Mouse (Mus musculus) A20 (cell line): ENCODE results near the gene Zbtb37.

Source experiments
- DNase-seq: peaks from one replicate; pipeline ENCODE4 v3.0.0-alpha.2; 2011; ENCODE audit warnings: low read depth, low spot score

The Zbtb37 gene

DNA sequence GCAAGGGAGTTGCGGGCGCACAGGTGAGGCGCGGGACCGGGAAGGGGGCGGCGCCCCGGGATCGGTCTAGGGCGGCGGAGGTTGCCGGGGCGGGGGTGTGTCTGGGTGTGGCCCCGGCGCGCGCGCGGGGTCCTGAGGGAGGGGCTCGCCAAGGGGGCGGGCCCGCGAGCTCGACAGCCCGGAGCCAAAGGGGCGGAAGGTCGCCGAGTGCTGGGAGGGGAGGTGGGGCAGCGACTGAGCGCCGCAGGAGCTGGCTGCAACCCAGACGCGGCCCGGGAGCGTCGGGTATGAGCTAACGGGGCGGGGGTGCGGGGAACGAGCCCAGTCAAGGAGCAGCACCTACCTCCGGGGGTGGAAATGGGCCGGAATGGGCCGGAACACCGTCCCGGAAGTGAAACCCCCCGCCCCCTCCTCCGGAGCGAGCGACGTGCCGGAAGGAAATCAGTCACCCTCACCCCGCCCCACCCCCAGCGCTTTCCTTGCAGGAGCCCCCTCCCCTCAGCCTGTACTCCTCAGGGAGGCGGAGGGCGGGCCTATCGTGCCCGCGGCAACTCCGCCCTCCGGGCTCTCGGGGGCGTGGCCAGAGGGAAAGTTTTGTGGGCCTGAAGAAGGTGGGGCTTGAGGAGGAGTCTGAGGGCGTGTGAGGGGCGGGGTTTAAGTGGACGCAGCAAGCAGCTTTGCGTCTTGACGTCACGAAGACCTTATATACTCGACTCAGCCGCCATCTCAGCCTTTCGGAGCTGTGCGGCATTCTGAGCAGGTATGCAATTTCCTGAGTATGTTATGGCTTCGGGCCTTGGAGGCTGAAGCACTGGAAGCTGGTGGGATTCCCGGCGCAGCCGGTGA is at the start of gene Zbtb37:
Gene Zbtb37 (minus strand): TSS at position 415 of the 846 bp plus-strand sequence.
- DNase-seq: peak; percentile 100

DNA sequence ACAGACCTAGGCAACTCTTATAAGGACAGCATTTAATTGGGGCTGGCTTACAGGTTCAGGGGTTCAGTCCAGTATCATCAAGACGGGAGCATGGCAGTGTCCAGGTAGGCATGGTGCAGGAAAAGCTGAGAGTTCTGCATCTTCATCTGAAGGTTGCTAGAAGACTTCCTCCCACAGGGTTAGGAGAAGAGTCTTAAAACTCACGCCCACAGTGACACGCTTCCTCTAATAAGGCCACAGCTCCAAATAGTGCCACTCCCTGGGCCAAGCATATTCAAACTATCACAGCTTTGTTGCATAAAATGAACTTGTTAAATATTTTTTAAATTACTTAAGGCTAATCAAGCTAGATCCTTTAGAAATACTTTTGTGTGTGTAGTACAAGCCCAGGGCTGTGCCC is 42.6 kb upstream of the Zbtb37 start:
- no peak for DNase-seq

DNA sequence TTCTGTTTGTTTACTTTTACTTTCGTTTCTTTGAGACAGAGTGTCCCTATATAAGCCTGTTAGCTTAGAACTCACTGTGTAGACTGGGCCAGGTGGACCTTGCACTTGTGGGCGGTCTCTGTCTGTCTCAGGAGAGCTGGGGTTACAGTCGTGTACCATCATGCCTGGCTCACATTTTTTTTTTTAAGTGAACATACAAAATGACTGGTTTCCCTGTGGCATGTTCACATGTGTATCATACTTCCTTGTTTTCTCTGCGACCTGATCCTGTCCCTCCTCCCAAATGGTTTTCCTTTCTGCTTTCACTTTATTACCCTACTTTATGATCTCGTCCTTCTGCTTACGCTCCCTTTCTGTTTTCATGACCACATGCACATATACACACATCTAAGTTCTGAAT is 41.6 kb upstream of the Zbtb37 start:
- DNase-seq: peak; percentile 27

DNA sequence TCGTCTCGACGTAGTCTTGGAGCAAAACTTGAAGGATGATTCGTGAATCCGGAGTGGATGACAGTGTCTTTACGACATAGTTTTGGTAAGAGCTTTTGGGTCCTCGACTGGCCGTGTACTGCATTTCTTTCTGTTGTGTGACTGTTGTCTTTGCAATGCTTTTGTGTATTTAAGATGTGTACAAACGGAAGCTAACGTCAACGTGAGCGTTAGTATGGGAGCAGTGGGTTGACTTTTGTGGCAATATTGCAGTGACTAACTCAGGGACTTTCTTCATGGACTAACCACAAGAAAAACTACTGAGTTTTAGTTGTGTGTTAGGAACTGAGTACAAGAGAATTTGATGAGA is 36.6 kb upstream of the Zbtb37 start:
- peak; percentile 46 for DNase-seq

DNA sequence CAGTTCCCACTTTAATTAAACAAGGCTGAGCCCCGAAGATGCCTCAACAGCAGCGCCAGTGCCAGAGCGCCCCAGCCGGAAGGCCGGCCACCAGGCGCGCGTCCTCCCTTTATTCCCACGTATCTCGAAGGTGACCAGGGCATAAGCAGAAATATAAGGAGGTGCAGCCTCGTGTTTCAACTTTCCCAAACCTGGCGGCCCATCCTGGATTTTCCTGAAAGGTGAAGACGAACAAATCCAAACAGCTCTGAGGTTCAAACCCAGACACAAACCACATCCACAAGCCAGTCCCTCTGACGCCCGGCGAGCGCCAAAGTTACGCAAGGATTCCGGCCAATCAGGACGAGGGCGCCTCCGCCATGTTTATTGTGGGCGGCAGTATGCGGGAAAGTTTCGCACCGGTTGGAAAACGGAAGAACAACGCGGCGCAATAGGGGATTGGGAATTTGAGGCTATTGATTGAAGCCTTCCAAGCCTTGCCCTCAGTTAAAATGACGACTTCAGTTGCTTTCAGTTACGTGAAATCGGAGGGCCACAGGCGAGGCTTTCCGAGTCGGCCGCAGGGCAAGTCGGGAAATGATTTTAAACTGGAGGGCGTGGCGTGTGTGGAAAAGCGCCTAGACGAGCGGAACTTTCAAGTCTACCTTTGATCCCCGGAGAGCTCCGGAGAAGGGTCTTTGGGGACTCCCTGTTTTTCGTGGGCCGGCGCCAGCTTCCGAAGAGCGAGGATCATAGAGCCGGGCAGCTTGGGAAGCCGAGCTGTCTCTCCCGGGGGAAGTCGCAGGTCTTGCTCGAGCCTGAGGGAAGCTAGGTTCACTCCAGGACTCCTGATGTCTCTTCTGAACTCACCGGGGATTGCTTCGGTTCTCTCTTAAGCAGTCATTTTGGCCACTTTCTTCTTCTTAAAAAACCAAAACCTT is 36.0 kb upstream of the Zbtb37 start, which contains the start of the genes Dars2 and Cenpl:
Gene Dars2 (minus strand): TSS at position 307 of the 920 bp plus-strand sequence.
Gene Cenpl (plus strand): TSS at position 362 of the 920 bp plus-strand sequence.
- DNase-seq: peak; percentile 98

DNA sequence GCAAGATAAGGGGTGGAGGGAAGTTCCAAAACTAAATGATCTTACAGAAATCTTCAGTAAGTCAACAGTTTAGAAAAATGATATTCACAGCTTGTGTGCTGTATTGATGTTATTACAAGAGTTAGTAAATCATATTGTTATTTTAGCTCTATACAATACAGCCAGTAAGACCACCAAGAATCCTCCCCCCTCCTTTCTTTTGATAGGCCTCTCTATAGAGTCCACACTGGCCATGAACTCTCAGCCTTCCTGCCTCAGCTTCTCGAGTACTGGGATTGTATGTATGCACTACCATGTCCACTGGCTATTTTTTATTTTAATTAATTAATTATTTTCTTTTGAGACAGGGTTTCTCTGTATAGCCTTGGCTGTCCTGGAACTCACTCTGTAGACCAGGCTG is 28.7 kb upstream of the Zbtb37 start:
- no peak for DNase-seq

DNA sequence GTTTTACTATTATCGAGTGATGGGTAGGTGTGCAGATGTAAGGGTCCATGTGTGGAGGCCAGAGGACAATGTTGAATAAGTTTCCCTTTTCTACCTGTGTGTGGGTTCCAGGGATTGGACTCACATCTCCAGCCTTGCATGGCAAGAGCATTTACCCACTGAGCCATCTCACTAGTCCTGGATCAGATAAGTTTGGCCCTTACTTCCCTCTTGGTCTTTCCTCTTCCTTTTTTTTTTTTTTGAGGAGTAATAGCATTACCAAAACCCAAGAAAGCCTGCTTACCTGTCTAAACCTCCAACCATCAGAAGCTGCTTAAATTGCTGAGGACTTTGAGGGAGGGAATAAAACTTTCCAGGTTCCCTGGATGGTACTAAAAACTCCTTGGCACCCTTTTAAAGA is 22.5 kb upstream of the Zbtb37 start:
- no peak for DNase-seq

DNA sequence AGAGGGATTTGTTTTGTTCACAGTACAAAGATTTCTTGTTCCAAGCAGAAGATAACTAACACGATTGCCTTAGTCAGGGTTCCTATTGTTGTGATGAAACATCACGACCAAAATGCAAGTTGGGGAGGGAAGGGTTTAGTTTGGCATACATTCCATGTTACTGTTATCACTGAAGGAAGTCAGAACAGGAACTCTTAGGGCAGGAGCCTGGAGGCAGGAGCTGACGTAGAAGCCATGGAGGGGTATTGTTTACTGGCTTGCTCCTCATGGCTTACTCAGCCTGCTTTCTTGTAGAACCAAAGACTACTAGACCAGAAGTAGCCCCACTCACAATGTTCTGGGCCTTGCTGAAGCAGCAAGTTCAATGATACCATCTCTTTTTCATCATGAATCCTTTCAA is 12.3 kb upstream of the Zbtb37 start:
- DNase-seq: no peak

DNA sequence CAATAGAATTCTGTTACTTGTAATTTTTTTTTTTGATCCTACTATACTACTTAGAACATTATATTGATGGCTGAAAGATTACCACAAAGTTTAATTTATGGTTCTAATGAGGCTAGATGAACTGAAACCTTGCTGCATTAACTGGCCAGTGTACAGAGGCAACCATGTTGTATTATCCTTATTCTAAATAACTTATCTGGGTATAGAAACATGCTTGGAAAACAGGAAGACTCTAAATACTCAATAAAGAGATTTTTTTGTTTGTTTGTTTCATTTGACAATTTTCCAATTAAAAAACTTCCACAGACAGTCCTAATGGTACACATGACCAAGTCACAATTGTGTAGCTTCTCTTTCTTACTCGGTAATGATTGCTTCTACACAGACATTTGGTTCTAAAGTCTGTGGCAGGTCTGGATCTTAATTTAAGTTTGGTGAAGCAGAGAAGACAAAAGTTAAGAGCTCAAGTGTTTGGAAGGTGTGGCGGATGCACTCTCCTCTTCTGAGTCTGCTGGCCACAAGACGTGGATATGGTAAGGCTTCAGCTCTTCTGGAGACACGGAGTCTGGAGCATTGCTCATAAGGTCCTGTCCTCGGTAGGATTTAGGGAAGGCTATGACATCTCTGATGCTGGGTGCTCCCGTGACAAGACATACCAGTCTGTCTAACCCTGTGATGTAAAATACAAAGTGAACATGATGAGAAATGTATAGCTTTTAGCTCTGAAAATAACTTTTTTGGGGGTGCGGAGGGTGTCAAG is 6.8 kb upstream of the Zbtb37 start:
- peak; percentile 25 for DNase-seq

DNA sequence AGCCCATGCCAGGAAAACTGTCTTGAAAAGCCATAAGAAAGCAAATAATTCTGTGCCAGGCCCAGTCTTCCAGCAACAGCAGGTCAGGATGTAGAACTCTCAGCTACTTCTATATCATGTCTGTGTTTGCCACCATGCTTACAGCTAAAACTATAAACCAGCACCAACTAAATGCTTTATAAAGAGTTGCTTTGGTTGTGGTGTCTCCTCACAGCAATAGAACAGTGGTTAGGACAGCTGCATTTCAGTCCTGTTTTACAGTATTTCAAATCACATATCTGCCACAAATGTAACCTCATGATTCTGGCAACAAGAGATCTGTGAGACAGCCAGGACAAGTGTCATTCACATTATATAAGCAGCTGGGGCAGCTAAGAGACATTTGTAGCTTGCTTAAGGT is 6.2 kb upstream of the Zbtb37 start:
- DNase-seq: peak; percentile 58

DNA sequence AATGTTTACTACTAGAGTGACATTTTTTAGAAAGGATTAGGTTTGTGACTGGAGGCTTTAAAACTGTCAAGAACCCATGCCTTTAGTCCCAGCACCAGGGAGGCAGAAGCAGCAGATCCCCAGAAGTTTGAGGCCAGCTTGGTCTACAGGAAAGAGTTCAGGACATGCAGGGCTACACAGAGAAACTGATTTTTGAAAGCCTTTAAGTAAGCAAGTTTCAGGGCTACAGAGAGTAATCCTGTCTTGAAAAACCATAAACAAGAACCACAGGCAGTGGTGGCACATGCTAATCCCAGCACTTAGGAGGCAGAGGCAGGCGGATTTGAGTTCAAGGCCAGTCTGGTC is 5.7 kb upstream of the Zbtb37 start:
- peak; percentile 66 for DNase-seq

DNA sequence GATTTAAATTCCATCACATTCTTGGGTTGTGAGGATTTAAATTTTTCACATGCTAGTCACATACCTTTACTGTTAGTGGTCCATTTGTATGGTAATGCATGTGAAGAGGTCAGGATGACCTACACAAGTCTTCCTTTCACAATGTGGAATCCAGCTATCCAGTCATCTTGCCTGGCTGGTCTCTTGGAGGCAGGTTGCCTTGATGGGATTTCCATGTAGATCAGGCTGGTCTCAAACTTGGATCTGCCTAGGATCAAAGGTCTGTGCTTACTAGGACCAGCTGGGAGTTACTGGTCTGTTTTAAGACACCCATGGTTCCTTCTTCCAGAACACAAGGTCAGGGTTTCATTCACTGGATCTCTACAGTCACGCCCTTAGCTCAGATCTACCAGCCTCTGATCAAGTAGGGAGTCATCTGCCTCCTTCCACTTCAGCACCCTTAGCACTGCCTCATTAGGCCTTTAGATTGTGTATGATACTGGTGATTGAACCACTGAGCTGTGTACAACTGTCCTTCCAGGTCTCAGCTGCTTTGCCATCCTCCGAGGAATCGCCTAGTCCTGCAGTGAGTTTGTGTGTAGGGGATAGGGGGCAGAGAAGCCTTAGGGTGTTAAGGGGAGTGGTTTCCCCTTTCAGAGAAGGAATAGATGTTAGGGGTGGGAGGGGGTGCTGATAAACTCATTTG is 5.2 kb upstream of the Zbtb37 start:
- peak; percentile 73 for DNase-seq

DNA sequence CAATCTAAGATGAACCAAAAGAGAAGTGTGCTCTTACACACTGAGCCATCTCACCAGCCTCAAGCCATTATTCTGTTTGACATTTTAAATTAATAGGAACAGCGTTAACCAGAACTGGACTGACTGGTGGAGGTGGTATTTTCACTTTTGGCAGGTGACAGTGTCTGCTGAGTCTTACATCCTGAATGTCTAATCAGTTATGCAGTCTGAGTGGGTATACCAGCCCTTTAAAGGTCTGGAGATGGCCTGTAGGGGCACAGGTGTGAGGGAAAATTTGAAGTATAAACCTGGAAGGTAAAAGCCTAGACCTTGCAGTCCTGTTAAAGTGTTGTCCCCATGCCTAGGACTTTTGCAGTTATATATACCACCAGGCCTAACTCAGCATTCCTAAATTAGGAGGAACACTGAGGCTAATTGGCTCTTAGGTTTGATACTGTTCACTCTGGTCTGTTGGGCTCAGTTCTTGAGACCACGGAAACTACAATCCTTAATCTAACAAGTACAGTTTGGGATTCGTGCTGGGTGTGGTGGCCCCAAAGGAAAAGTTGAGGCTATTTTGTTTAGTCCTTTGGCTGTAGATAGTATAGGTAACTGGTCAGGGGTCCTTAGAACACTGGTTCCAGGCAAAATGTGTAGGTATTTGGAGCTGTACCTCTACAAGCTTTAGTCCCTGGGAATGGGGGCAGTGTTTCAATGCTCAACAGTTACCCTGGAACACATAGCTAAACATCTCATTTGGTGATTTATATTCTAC is 4.5 kb upstream of the Zbtb37 start:
- peak; percentile 49 for DNase-seq

DNA sequence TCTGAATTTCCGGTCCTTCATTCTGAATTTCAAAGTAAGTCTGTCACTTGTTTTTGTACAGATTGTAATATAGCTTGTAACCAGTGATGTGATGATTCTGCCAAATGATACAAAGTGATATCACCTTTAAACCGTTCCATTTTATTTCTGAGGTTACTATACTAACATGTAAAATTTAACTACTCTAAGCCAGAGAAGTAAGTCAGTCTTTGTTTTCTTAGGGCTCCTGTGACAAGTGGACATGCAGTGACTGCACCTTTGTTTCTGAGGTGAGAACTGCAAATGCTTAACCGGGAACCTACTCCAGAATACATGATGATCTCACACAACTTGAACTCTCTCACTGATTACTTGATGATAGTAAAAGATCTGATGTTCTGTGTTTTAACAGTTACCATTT is 3.4 kb upstream of the Zbtb37 start:
- DNase-seq: peak; percentile 32

DNA sequence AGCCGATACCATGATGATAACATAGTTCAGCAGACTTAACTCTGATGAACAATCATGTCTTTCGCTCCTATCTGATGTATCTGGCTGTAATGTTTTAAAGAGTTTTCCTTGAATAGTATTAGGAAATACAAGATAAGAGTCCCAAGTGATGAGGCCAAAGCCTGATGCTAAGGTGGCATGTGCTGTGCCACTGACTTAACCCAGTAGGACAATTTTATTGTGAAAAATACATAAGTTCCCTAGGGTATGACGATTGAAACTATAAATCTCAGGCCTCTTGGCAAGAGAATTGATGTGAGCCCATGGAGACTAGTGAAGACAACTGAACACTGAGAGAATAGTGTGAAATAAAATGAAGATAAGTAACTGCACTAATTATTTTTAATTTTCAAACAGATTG is 3.0 kb upstream of the Zbtb37 start:
- peak; percentile 23 for DNase-seq

DNA sequence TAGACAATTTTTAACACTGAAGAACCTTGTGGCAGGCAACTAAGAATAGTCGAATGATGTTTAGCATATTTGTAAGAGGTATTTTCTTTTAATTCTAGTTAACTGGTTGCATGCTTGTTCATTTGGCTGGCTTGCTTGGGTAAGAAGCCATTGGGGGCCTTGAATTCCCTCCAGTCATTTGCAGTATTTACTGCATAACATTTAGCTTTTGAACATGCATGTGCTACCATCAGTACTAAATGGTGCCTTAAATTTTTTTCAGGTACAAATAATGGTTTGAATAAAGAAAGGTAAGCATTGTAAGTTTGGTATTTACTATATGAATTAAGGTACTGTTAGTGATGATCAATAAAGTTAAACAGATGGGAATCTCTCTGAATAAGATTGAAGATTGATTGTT is 2.4 kb upstream of the Zbtb37 start:
- DNase-seq: peak; percentile 32

DNA sequence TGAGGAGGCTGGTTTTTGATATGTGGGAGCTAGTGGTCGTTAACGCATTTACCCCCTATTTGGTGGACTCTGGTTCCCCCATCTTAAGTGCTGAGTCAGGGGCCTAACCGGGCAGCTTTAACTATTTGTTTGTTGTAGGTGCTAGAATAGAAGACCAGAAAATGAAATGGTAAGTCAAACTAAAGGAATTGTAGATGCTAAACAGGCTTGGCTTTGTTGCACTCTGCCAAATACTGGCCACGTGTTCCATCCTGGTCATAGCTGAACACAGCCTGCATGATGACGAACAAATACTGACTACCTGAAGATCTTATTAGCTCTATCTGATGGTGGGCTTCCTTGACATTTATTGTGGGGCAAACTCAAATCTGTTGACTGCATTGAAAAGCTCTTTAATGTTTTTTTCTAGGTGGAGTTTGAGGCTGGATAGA is 1.8 kb upstream of the Zbtb37 start:
- DNase-seq: peak; percentile 54

DNA sequence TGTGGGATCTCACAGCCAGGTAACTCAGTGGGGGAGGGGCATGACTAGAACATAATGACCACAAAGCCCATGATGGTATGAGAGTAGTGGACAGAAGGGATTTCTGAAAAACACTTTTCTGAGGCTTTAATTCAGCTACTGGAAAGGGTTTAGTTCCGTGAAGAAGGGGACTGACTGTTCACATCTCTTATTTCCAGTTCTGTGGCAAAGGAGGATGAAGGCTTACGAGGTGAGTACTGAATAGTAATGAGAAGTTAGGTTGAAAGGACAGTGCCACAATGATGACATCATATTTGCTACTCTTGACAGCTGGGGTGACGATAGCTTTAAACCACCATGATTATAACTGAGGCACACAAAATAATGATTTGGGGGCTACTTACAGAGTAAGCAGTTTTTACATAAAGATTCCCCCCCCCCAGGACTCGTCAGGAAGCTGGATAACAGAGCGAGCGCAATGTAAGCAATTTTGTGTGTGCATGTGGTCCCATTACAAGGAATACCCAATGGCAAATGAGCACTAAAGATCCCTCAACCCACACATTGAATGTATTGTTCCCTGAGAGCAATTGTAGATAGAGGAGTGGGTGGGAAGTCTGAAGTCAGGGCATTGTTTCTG is 1.2 kb upstream of the Zbtb37 start:
- DNase-seq: no peak

DNA sequence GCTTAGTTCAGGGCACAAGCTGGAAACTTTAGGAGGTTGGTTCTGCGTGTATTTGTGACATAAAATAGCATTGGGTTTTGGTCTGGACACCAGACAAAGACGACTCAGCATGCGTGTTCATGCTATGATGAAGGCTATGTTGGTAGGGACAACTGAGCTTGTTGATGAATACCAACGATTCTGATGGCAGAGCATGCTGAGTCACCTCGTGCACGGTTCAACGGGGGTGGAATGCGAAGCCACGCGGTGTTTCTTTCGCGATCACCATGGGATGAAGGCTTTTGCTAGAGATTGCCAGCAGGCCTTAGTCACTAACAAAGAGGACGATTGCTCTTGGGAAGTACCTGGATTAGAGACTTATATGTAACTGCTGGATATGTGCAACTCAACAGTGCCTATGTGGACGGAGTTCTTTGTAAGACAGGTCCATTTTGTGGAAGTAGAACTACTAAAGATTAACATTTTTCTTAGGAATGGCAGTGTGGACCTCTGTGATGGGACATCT is 684 bp upstream of the Zbtb37 start:
- no peak for DNase-seq
